Mouse (Mus musculus): Measurements from ENCODE around the gene Hcn1.

Gene Hcn1

DNA sequence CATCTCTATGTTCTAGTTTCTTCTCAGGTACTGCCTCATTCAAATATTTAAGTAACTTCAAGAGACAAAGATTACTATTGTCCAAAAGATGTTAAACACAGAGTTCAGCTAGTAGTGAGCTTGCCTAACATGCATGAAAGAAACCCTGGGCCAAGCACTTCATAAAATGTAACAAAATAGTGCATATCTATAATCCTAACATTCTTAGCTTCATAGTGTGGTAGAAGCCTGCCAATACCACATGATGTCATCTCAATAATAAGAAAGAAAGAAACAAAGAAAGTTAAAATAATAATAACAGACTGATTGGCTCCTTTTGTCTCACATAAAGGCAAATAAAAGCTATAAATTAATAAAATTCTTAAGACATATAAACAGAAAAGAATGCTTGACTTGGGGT, 103.5 kb downstream of the Hcn1 start:
- no peak for DNase-seq (ENCODE audit: low read depth, low spot score)

DNA sequence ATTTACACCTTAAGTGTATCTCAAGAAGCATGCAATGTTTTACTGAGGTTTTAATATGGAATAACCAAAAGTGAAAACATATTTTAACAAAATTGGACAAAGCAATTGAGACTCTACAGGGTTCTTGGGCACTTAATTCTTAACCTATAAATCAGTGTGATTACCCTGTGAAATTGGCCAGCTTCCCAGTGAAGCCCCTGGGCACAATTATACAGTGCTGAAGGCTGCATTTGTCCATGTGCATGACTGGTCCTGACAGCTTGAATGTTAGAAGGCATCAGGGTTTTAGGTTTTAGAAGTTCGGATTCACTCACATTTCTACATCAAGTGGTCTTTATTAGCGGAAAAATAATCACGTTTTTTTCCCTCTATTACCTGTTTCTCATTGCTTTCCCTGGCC, 103.9 kb downstream of the Hcn1 start:
- no peak for DNase-seq (ENCODE audit: low read depth, low spot score)

DNA sequence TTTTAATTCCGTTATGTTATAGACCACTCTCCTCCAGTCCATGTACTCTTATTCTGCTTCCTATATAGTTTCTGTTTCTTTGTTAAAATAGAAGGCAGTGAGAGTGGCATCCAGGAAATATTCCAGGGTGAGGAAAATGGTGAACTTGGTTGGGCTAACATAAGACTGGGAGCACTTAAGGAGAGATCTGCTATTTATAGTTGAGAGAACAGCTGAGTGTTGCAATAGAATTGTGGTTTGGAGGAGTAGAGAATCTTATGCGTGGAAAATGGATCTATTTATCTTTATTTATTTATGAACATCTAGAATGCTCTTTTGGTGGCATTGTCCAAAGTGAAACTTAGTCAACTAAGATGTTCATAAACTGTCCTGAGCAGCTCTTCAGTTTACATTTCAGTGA, 104.4 kb downstream of the Hcn1 start:
- no peak for DNase-seq (ENCODE audit: low read depth, low spot score)

DNA sequence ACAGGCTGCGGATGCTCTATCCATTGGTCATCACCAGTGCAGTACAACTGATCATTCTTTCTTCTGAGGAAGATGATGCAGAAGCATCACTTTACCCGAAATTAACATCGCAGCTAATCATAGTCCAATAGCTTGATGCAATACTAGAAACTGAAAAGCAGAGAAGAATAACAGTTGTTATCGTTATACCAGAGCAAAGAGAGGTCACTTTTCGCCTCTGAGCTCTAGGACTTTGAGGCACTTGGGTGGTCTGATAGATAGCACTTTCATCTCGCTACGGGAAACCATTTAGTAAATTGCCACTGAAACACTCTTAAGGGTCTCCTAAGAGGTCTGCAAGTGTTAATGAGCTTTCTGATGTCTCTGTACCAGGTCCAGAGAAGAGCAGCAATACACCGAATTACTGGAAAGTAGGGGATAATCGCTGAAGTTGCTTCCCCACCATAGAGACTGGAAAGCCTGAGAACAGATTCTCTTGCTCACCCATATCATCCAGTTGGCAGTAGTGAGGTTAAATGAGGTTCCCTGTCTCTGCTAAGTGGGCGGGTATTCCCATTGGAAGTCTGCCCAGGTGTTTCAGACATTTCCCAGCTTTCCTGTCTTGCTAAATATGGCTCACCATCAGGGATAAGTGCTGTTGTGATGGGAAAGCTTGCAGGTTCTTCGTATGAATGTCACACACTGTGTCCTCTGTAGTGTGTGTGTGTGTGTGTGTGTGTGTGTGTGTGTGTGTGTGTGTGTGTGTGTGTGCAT, 105.0 kb downstream of the Hcn1 start:
- DNase-seq (ENCODE audit: low read depth, low spot score): no peak

DNA sequence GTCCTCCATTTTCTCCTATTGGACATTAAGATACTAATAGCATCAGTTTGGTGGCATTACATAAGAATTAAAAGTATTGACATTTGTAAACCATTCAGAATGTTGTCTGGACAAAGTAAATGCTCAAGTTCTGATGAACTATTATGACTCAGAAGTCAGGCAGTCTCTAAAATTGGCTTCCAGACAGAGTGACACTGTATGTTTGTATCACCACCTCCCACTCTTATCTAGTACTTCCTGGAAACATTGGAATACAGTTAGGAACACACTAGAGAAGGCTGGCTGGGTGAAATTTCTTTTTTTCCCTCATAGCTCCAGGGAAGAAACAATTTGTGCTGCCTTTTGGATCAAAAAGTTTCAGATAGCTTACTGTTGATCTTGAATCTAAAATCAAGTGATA, 108.7 kb downstream of the Hcn1 start:
- no peak for DNase-seq (ENCODE audit: low read depth, low spot score)

DNA sequence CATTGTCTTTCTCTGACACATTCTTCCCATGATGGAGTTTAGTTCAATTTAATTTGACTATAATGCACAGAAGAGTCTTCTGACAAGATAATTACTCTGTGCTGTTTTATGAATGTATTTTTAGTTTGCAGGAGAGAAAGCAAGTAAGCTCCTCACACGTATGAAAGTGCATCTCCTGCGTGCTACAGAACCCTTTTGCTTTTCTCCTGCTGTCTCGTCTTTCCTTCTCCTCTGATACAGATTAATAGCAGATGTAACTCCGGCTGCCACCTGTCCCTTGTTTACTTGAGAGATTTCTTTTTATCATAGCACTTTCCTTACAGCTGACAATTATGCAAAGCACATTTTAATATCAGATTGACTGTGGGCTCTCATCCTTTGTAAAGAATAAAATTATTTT, 120.0 kb downstream of the Hcn1 start:
- no peak for DNase-seq (ENCODE audit: low read depth, low spot score)

DNA sequence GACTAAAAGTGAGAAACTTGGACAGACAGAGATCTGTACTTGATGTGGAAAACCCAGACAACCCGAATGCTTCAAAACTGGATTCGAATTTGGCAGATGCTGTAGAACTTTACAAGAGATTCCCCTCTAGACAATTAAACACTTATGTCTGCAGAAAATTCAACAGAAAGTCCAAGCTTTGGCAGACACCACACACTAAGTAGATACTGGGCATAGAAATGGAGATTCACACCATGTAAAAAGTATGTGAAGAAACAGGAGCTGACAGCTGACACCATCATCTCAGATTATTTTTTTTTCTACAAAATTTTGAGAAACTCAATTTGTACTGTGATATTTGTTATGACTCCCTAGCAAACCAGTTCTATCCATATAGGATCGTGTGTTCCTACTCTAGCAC, 122.0 kb downstream of the Hcn1 start:
- DNase-seq (ENCODE audit: low read depth, low spot score): no peak

DNA sequence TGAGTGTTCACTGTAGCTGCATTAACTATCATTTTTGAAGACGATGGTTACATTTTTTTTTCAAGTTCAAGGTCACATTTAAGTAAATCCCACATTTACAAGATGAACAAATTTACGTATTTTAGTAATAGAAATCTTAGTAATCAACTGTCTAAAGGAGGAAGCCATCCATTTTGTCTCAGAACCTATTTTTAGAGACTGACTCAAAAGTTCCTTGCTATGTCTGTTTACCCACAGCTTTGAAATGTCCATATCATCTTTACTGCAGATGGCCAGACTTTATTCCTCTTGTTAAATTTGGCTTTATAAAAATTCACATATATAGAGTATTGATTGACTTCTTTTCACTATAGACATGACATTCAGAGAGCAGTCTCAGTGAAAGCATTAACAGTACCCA, 126.3 kb downstream of the Hcn1 start:
- no peak for DNase-seq (ENCODE audit: low read depth, low spot score)

DNA sequence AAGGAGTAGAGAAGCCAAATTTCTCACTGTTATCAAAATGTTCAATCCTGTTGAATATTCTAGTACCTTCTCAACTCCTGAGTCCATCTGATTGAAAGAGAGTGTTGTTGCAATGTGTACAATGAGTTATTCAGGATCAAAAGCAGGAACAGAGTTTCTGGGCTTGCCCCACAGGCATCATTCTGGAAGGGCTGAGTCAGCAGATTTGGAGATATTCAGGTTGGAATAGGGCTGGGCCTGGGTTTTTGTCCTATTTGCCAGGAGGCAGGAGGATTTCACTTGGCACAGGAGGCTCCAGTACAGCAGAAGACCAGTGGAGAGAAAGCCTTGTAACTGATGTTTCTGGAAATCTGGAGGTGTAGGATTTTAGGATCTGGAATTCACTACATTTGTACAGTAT, 130.6 kb downstream of the Hcn1 start:
- DNase-seq (ENCODE audit: low read depth, low spot score): no peak

DNA sequence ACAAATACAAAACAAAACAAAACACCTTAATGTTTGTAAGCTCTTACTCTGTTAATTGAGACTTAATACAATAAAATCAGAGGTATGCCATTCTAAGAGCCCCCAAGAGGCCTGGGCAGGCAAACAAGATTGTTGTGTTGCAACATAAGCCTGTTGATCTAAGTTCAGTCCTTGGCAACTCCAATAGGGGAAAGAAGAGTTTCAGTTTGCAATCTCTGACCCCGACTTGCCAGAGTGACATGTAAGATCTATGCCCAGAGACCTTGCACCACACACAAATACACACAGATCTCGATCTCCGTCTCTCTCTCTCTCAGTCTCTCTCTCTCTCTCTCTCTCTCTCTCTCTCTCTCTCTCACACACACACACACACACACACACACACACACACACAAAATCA, 142.3 kb downstream of the Hcn1 start:
- no peak for DNase-seq (ENCODE audit: low read depth, low spot score)

DNA sequence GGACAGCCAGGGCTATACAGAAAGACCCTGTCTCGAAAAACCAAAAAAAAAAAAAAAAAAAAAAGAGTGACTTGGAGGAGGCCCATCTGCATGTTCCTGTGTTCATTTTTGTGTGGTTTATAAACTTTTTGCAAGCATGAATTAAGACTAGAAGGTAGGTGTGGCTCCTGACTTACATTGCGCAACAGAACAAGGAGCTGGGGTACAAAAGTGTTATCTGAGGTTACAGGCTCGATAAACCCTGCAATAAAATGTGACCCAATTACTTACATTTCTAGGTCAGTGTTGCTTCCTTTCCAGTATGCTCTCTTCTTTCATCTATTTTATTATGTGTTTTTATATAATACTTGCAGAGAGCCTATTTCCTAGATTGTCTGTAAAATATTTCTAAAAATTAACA, 143.1 kb downstream of the Hcn1 start:
- DNase-seq (ENCODE audit: low read depth, low spot score): no peak

DNA sequence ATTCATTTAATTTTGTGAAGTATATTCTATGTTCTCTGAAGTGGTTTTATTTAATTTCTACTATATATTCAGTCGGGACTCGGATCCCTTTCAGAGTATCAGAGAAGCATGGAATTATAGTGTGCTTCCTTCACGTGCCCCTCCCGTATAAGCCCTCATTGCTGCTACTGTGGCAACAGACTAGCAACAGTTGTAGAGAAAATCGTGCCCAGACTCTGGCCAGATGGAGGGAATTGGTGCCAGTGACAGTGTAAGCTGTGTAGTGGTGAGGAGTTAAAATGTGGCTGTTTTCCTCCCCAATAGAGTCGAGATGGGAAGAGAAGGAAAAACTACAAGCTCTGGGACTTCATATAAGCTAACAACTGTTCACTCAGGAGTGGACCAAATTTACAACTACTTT, 163.4 kb downstream of the Hcn1 start:
- no peak for DNase-seq (ENCODE audit: low read depth, low spot score)

DNA sequence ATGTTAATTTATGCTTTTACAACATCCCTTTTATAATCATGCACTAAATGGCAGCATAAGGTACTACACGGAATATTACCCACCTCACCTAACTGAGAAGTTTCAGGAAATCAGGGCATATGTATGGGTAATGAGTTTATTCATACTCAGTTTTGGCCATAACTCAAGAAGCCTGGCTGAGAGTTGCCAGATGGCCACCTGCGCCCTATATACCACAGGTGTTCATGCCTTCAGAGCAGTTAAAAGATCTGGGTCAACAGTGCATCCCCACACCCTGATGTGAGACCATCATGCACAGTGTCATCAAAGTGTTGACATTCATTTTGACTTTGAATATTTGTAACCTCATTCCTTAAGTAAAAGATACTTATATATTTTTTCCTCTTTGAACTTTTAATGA, 183.3 kb downstream of the Hcn1 start:
- DNase-seq (ENCODE audit: low read depth, low spot score): no peak

DNA sequence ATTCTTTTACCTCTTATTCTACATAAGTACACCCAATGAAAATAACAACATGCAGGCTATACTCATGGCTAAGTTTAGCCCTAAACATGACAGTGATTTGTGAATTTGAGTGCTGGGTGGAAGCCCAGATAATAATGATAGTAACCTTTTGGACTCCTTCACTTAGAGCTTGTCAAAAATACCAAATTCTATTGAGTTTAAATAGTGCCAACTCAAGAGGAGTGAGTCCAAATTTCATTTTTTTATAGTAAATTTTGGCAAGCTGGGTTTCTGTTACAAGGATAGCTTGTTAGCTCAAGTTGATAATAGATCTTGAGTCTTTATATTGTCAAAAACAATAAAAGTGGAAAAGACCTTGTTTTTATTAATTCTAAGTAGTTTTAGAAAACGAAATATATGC, 190.7 kb downstream of the Hcn1 start:
- no peak for DNase-seq (ENCODE audit: low read depth, low spot score)

DNA sequence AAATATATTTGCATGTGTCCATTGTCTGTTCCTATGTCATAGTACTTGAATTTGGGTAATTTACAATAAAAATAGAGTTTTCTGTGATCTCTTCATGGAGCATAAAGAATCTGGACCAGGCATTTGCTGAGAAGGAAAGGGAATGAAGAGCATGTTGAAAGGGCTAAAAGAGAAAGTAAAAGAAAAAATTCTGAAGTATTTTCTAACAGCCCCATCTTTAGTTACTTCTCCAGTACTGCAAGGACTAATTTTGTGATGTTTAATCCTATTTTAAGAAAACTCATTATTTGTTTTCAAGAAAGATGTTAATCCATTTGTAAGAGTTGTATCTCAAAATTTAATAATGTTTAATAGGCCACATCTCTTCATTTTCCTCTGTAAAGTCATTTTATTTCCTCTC, 198.9 kb downstream of the Hcn1 start:
- no peak for DNase-seq (ENCODE audit: low read depth, low spot score)

DNA sequence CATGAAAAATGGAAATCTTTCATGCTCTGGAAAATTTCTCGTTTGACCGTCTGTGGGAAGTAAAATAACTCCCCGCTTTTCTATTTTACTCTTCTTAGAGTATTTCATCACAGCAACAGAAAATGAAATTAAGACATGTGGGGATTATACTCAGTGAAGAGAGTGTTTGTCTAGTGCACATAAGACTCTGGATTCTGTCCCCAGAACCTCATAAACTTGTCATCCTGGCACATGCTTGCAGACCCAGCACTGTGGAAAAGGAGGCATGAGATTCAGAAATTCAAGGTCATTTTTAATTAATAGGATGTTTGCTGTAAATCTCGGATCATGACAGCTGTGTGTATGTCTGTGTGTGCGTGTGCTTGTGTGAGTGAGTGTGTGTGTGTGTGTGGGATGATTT, 225.5 kb downstream of the Hcn1 start:
- no peak for DNase-seq (ENCODE audit: low read depth, low spot score)

DNA sequence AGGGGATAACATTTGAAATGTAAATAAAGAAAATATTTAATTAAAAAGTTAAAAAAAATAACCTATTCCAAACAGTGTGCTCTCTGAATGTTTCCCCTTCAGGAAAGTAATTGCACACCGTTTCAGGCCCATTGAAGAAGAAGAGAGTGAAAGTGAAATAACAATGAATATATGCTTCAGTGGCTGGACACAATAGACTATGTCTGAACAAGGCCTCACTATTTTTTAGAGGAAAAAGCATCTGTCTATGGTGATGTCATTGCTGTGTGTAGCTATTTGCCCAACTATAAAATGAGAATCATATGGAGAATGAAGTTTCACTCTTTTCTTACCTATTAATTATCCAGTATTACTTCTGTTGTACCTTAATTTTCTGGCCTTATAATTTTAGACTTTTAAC, 234.5 kb downstream of the Hcn1 start:
- DNase-seq (ENCODE audit: low read depth, low spot score): no peak

DNA sequence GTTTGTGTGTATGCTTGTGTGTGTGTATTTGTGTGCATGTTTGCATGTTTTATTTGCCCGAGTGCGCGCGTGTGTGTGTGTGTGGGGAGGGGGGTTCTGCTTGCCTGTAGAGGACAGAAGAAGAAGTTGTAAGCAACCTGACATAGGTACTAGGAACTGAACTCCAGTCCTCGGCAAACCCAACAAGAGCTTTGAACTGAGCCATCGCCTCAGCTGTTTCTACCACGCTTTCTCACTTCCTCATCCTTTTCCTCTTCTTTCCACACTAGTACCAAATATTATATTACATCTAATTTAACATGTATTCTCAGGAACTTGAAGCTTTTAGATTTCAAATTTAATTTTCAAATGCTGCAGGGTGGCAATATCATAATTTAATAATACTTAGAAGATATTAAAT, 236.1 kb downstream of the Hcn1 start:
- no peak for DNase-seq (ENCODE audit: low read depth, low spot score)

DNA sequence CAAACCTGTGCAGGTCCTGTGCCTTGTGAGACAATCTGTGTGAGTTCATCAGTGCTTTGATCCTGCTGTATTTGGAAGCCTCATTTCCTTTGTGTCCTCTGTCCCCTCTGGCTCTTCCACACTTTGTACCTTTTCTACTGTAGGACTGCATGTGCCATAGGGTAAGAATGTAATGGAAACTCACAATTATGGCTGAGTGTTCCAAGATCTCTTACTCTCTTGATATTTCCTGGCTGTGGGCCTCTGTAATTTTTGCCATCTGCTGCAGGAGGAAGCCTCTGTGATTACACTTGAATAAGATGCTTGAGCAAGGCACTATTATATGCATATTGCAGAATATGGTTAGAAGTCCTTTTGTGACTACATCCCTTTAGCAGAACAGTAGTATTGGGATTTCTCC, 240.2 kb downstream of the Hcn1 start:
- DNase-seq (ENCODE audit: low read depth, low spot score): no peak

DNA sequence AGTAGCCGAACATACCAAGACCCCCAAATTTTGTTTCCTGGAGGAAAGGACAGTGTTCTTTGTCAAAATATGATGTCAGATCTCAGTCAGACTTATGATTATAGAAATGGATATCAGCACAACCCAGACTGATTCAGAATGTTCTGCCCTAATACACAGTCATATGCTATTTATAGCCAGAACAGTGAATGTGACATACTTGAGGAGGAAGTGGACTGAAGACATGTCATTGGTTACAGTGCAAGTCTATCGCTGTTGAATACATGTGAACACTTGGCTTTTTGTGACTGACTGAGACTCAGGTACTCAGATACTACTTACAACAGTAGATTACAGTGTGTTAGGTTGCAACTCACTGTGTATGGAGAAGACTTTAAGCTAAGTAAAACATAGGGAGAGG, 245.2 kb downstream of the Hcn1 start:
- DNase-seq (ENCODE audit: low read depth, low spot score): no peak

DNA sequence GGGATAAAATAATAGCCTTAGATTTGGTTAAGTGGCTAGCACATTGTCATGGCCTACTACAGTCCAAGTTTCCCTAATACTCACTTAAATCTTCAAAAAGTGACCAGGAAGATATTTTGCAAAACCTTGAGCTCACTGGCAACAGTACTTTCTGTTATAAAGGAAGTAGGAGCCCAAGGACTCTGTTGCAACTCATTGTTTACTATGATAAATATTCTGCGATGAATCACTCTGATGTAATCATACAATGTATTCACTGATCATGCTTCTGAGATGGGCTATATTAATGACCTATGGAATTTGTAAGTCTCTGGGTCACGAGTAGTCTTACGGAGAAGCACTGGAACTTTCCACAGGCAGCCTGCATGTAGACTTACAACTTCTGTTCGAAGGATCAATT, 246.6 kb downstream of the Hcn1 start:
- DNase-seq (ENCODE audit: low read depth, low spot score): no peak

DNA sequence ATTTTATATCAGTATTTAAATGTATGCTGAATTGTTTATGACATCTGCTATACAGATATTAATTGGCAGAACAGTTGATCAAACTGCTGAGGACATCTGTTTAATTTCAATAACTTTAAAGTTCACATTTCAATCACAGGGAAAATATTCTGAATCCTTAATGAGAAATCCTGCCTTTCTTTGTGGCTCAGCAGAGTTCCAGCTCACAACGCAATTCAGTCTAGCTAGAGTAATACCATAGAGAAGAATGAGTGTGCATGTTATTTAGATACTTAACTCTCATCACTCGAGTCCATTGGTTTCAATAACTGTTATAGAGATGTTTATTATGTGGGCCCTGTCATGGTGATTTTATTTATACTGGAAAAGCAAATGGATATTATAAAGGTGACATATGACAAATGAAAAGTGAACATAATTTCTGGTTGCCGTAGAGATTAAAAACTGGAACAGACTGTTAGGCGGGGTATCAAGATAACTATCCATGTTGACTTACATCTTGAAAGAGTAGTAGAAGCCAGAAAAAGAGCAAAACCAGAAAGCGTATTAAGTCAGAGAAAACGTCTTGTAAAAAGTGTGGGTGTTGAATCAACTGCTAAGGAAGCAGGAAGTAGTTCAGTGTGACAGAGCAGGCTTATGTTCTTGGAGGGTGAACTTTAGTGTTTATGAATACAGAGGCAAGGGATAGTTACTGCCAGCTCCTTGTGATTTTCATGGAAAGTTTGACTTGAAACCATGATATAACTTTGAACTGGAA, 250.0 kb downstream of the Hcn1 start:
- DNase-seq (ENCODE audit: low read depth, low spot score): no peak

DNA sequence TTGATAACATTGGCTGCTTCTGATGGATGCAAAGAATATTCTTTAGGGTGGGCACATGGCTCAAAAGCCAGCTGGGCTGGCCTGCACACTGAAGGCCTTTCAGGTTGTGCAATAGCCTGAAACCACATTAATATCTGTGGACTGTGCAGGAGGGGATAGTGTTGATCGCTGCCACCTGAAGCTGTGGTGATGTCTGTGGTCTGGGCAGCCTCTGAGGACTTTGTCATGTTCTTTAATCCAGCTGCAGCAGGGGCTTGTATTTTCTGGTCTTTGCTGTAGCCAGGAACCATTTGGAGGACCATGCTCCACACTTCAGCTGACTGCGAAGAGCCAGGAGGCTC, 250.6 kb downstream of the Hcn1 start:
- DNase-seq (ENCODE audit: low read depth, low spot score): no peak

DNA sequence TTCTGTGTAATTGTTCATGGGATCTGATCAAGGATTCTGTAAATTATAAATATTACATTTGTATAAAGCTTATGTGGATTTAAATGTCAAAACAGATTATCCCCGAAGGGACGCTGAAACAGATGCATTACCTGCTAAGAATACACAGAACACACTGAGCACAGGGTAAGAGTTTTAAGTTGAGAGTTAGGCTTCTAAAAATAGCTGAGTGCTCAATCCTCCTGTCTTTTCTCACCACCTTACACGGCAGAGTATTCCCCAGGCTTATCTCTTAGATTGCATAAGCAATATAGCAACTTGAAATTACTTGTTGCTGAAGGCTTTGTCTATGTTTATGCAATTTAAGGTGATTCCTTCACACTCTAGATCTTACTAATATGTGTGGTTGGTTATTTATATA, 256.3 kb downstream of the Hcn1 start:
- DNase-seq (ENCODE audit: low read depth, low spot score): no peak

Data from c-Kit-negative CD71-positive TER-119-positive erythroid progenitor cells, embryonic 14.5 days (primary cell).